Mouse (Mus musculus) layer of hippocampus, postnatal 36 days (tissue): ENCODE results near the gene Edn1. TPM values are rescaled to one million over a fixed set of nuclear protein-coding genes. Genes with fewer than 3 reads are reported as not detected.

Source experiments
- DNase-seq, 2 experiments: peaks; one replicate each; pipeline ENCODE4 v3.0.0; 2022
- total RNA-seq, 2 experiments: library from RNA; stranded (reverse); gene quantifications; 2 replicates each; pipeline ENCODE4 v1.2.3; 2021

The Edn1 gene
- total RNA-seq, result 1 to 10 TPM; 1.5 to 2.0 TPM

- peak; percentile 17 to 19 for DNase-seq
Measured at GRCm38 (mm10) chr13:42301161-42301721, at the start of gene Edn1. TSS of gene Edn1 (plus strand) at chr13:42301476.

GRCm38 (mm10) chr13:42253821-42254220 is 47.5 kb upstream of the Edn1 start:
- no peak for DNase-seq

- no peak for DNase-seq
Measured at GRCm38 (mm10) chr13:42255105-42255504, 46.2 kb upstream of the Edn1 start.

GRCm38 (mm10) chr13:42258422-42258821 is 42.9 kb upstream of the Edn1 start:
- no peak for DNase-seq

GRCm38 (mm10) chr13:42260667-42261066 is 40.6 kb upstream of the Edn1 start:
- DNase-seq, result no peak

- DNase-seq, result no peak
Measured at GRCm38 (mm10) chr13:42270051-42270450, 31.2 kb upstream of the Edn1 start.

GRCm38 (mm10) chr13:42276774-42277454 is 24.4 kb upstream of the Edn1 start:
- no peak for DNase-seq

- DNase-seq, result no peak
Measured at GRCm38 (mm10) chr13:42277751-42278150, 23.5 kb upstream of the Edn1 start.

- DNase-seq, result no peak
Measured at GRCm38 (mm10) chr13:42285896-42286295, 15.4 kb upstream of the Edn1 start.

- DNase-seq, result no peak
Measured at GRCm38 (mm10) chr13:42286768-42287167, 14.5 kb upstream of the Edn1 start.

GRCm38 (mm10) chr13:42292593-42292992 is 8.7 kb upstream of the Edn1 start:
- DNase-seq, result no peak

- no peak for DNase-seq
Measured at GRCm38 (mm10) chr13:42298302-42298701, 3.0 kb upstream of the Edn1 start.

- DNase-seq, result no peak
Measured at GRCm38 (mm10) chr13:42298766-42299165, 2.5 kb upstream of the Edn1 start.

GRCm38 (mm10) chr13:42300567-42300966 is 709 bp upstream of the Edn1 start:
- peak; percentile 66 to 71 for DNase-seq

GRCm38 (mm10) chr13:42301961-42302861 is 935 bp downstream of the Edn1 start:
- no peak for DNase-seq

GRCm38 (mm10) chr13:42303180-42303929 is 2.1 kb downstream of the Edn1 start:
- DNase-seq, result no peak

- DNase-seq, result no peak
Measured at GRCm38 (mm10) chr13:42304139-42304538, 2.9 kb downstream of the Edn1 start.

GRCm38 (mm10) chr13:42306870-42307800 is 5.9 kb downstream of the Edn1 start:
- no peak for DNase-seq

- DNase-seq, result no peak
Measured at GRCm38 (mm10) chr13:42308368-42309103, 7.3 kb downstream of the Edn1 start.

- DNase-seq, result no peak
Measured at GRCm38 (mm10) chr13:42309804-42310203, 8.5 kb downstream of the Edn1 start.

GRCm38 (mm10) chr13:42315628-42316027 is 14.4 kb downstream of the Edn1 start:
- no peak for DNase-seq
